Mouse (Mus musculus): ENCODE measurements around the gene Rpl24.

Rpl24 gene

GRCm38 (mm10) chr16:55971735-55972615 is 5.9 kb downstream of the Rpl24 start:
- DNase-seq: no peak

DNA sequence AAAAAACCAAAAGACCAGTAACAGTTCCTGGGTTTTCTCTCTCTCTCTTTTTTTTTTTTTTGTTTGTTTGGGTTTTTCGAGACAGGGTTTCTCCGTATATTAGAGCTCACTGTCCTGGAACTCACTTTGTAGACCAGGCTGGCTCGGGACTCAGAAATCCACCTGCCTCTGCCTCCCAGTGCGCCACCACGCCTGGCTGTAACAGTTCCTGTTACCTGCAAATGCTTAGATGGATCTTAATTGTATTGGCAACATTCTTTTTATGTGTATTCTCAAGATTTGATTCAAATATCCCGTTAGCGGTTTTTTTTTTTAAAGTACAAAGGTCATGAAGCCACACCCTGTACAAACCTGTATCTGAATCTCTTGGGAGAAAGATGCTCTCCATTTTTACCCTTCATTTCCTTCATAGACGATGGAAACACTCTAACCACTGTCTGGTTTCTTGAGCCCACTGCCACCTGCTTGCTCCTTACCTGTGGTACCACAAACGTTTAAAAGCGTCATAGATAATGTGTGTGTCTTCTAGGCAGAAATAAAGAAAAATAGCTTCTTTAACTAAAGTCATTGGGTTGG is 6.6 kb downstream of the Rpl24 start:
- no peak for DNase-seq

DNA sequence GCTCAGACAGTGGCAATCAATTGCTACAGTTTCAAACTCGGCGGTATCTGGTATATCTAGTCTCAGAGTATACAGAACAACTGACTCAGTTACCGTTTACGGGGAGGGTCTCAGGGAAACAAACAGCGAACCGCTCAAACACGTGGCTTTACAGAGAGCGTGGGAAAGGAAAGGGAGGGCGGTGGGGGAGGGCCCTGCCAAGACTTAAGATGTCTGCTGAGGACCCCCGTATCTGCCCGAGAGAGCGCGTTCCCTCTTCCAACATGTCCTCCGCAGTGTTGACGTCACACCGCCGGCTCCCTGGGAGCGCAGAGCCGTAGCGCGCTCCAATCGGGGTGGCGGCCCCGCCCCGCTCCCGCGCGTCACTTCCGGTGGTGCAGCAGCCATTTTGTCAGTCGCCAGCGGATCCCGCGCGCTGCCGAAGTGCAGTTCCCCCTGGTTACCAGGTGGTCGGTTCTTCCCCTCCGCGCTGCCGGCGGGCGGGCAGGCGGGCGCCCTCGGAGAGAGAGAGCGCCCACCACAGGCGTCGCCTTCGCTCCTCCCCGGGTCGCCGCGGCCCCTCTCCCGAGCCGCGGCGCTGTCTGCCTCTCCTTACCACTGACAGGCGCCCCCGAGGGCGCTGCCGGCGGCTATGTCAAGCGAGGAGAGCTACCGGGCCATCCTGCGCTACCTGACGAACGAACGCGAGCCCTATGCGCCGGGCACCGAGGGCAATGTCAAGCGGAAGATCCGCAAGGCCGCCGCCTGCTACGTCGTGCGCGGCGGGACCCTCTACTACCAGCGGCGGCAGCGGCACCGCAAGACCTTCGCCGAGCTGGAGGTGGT is 7.6 kb downstream of the Rpl24 start, which contains the start of gene Zbtb11:
Gene Zbtb11, plus strand, starts transcription at position 453 of the 825 bp plus-strand sequence.
- peak; percentile 98 to 99 for DNase-seq

DNA sequence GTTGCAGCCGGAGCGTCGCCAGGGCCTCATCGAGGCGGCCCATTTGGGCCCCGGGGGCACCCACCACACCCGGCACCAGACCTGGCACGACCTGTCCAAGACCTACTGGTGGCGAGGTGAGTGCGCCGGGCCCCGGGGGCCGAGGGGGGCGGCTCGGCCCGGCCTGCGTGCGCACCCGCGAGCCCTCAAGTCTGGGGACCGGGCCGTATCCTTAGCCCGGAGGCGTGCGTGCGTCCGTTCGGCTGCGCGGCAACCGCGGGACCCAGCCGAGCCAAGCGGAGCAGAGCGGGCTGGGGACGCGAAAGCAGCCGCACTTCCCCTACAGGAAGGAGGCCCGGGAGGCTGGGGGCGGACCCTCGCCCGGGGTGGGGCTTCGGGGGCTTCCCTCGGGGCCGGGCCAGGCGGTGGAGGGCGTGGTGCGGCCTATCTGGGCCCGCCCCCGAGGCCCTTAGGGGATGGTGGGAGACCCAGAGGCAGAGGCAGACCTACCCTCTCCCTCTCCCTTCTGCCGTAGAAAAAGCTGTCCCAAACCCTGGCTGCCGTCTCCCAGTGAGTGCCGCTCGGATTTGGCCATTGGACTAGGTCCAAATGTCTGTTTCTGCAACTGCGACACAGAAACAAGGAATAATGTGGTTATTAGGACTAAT is 8.3 kb downstream of the Rpl24 start:
- peak; percentile 90 to 92 for DNase-seq

- no peak for DNase-seq
Measured at GRCm38 (mm10) chr16:55974903-55975285, 8.8 kb downstream of the Rpl24 start.

GRCm38 (mm10) chr16:55986001-55986400 is 19.9 kb downstream of the Rpl24 start:
- no peak for DNase-seq

DNA sequence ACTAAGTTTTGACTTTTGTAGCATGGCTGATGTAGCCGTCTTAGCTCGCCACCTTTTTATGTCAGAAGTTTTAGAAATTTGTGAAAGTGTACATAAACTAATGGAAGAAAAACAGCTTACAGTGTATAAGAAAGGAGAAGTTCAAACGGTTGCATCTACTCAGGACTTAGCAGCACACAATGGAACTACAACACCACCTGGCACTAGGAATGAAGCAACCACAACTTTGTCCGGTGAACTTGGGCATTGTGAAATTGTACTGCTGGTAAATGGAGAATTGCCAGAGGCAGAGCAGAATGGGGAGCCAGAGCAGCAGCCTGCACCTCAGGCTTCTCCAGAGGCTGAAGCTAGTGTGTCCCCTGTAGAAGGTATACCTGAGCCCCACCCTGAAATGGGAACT is 24.2 kb downstream of the Rpl24 start:
- no peak for DNase-seq

DNA sequence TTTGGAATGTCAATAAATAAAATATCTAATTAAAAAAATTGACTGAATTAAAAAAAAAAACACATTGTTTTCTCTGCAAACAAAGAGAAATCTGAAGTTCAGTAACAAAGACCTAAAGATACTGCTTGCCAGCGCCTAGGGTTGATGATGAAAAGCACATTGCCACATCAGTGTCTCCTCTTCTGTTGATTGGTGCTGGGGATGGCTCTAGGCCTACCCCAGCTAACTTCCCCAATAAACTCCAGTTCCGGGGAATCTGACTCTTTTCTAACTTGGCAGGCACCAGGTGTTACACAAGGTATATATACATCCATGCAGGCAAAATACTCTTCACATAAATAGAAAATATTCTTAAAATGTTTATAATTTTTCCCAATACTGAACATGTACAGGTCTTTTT is 28.2 kb downstream of the Rpl24 start:
- DNase-seq: no peak

DNA sequence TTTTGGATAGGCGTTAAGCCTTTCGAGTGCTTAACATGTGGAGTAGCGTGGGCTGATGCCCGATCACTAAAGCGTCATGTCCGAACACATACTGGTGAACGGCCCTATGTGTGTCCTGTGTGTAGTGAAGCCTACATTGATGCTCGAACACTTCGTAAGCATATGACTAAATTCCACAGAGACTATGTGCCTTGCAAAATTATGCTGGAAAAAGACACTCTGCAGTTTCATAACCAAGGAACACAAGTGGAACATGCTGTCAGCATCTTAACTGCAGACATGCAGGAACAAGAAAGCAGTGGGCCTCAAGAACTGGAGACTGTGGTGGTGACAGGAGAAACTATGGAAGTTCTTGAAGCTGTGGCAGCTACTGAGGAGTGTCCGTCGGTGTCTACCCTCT is 40.7 kb downstream of the Rpl24 start:
- no peak for DNase-seq

GRCm38 (mm10) chr16:56008862-56009261 is 42.8 kb downstream of the Rpl24 start:
- no peak for DNase-seq

- DNase-seq: no peak
Measured at GRCm38 (mm10) chr16:56012789-56013743, 47.0 kb downstream of the Rpl24 start.

GRCm38 (mm10) chr16:56014076-56014475 is 48.0 kb downstream of the Rpl24 start:
- DNase-seq: no peak

DNA sequence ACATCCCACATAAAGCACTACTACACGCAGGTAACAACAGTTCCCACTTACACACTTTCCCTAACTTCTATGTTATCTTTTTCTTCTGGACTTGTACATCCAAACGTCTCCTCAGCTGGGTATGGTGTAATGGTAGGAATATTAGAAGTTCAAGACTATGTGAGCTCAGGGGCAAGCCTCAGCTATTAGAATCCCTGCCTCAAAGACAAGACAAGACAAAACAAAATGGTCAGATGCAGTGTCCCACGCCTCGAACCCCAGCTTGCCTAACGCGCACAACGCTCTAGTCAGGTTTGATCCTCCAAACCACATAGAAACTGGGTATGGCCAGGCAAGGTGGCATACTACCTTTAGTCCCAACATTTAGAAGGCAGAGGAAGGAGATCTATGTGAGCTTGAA is 53.6 kb downstream of the Rpl24 start:
- DNase-seq: no peak
